Mouse (Mus musculus) lung, adult 2 months (tissue): ENCODE measurements around the gene Tmem243.

Experiments used
- CTCF ChIP-seq: fragments of 200-500 bp; IDR thresholded peaks from 2 replicates; pipeline ENCODE4 v1.5.1; 2011; ENCODE audit warnings: mild to moderate bottlenecking, low read length, control low read depth; ENCODE audit not compliant: insufficient read depth
- POLR2A ChIP-seq: fragments of 200-500 bp; IDR thresholded peaks from 2 replicates; pipeline ENCODE4 v1.6.1; 2011; ENCODE audit warnings: low read depth, mild to moderate bottlenecking, control low read depth, low read length, borderline replicate concordance; ENCODE audit errors: extremely low read depth

DNA sequence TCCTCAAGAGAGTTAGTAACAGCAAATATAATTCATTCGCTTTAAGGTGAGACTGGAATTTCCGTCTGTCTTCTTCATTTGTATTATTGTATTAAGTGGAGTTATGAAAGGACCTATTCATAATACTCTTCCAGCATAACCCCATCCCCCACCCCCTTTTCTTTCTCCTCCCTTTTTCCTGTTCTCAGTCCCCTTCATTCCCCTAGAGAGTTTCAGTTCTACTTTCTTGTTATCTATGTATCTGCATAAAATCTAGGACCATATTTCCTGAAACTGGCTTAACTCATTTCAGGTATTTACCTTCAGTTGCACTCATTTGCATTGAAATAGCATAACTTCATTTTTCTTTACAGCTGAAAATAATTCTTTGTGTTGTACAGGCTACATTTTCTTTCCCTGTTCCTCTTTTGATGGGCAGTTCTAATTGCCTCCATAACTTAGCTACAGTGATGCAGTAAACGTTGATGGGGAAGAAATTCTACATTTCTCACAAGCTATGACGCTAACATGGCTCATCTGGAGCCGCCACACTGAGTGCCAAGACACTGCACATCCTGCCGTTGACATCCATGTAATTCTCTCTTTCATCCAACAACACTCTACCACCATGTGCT is 9.9 kb upstream of the Tmem243 start:
- no peak for TF ChIP-seq CTCF
- TF ChIP-seq POLR2A, result no peak
